Mouse (Mus musculus): Measurements from ENCODE around the gene Slc40a1. TPM values are rescaled to one million over a fixed set of nuclear protein-coding genes. Genes with fewer than 3 reads are reported as not detected.

Slc40a1 gene
- total RNA-seq, 4 experiments from 2014 or later = 9.7 to 11.3 (median 10.7) TPM

GRCm38 (mm10) chr1:45883378-45883777 lies 42.9 kb downstream of the Slc40a1 start:
- DNase-seq (ENCODE audit: low spot score in 2 of 2) = no peak

GRCm38 (mm10) chr1:45882076-45882475 lies 44.2 kb downstream of the Slc40a1 start:
- no peak for DNase-seq (ENCODE audit: low spot score in 2 of 2)

- no peak for DNase-seq (ENCODE audit: low spot score in 2 of 2)
These were observed 45.0 kb downstream of the Slc40a1 start for GRCm38 (mm10) chr1:45881228-45881832.

GRCm38 (mm10) chr1:45877463-45877862 lies 48.9 kb downstream of the Slc40a1 start:
- DNase-seq (ENCODE audit: low spot score in 2 of 2) = no peak

DNA sequence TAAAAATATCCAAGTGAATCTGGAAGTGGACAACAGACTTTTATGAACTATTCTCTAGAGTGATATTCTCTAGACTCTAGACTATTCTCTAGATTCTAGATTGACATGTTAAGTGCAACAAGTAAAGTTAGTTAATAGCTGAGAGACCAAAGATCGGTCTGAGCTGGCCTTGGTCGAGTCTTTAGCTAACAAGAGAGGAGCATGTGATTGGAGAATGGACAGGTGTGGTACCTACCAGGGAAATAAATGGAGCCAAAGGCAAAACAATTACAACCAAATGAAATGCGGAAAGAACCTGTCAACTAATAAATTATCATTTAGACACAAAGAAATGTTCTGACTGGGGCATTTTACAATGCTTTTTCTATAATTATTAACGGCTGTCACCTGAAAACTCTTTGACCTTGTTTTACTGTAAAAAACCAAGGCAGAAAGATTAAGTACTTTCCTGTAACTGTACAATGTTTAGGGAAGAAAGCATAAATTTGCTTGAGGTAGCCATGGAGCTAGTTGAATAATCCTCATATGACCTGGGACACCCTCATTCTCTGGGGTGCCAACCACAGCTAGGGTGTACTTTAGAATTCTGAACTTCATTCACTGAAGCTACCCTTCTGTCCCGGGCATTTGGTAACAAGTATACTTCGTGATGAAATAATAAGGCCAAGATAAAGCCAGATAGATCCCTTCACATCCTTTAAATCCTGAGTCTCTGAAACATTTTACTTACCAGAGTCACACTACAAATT lies 49.7 kb downstream of the Slc40a1 start:
- DNase-seq (ENCODE audit: low spot score in 2 of 2) = no peak

DNA sequence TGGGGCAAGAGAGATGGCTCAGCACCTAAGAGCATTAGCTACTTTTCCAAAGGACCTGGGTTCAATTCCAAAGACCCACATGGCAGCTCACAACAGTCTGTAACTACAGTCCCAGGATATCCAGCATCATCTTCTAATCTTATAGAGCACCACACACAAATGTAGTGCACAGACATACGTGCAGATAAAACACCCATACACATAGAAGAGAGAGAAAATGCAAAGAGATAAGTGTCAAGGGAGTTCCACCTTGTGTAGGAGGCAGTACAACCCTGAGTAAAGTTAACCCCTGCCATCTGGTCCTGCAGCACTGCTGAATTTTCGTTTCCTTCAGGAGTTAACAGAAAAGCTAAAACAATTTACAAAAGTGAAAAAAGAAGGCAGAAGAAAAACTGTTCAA lies 50.7 kb downstream of the Slc40a1 start:
- no peak for DNase-seq (ENCODE audit: low spot score in 2 of 2)

GRCm38 (mm10) chr1:45873250-45873649 lies 53.1 kb downstream of the Slc40a1 start:
- no peak for DNase-seq (ENCODE audit: low spot score in 2 of 2)

- DNase-seq (ENCODE audit: low spot score in 2 of 2) = no peak
These were observed 57.7 kb downstream of the Slc40a1 start for GRCm38 (mm10) chr1:45868479-45869137.

DNA sequence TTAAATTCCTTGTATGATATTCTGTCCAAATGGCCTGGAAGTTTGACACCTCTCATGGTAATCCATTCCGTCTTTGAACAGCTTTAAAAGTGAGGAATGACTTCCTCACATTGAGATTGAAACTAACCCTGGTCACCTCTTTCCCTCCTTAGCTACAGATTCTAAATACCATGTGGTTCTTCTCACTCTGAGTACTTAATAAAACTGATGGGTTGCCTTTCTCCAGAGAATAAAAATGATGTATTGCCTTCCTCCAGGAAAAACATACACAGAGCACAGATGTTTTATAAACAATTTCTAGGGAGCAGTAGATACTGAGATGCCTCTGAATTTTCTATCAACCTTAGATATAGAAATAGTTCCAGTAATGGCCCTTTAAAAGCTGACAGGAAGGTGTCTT lies 58.3 kb downstream of the Slc40a1 start:
- no peak for DNase-seq (ENCODE audit: low spot score in 2 of 2)

- DNase-seq (ENCODE audit: low spot score in 2 of 2) = no peak
These were observed 59.9 kb downstream of the Slc40a1 start for GRCm38 (mm10) chr1:45866288-45867018.

DNA sequence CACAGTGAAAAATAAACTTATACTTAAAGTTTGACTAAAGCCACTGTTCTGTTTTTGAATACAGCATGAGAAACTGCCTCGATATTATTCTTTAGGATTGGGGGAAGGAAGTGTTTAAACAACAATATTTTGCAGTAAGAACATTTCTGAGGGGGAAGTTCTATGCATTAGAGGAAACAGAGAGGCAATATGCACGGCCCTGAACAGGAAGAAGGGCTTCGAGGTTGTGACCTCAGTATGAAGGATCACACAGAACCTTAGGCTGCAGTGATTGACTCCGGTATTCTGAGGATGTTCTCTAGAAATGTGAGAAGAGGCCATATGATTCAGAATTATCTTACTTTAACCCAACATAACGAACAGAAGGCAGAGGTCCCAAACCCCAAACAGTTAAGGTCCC lies 60.6 kb downstream of the Slc40a1 start:
- DNase-seq (ENCODE audit: low spot score in 2 of 2) = no peak

DNA sequence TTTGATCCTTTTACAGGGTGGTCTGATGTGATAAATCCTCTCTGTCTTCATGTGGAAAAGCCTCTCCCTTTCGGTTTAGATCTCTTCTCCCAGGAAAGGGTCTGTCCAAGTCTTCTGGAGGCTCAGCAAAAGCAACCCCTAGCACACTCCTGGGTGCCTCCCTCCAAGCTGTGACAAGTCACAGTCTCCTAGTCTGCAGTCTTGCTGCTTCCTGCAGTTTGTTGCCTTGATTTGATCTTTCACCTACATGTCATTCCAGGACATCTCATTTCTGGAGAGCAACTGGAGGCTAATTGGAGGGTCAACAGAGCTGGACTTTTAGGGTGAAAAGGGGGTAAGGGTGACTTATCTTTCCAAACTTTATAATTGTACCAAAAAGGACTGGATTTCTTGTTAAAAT lies 61.0 kb downstream of the Slc40a1 start:
- no peak for DNase-seq (ENCODE audit: low spot score in 2 of 2)

GRCm38 (mm10) chr1:45864564-45865014 lies 61.7 kb downstream of the Slc40a1 start:
- no peak for DNase-seq (ENCODE audit: low spot score in 2 of 2)

GRCm38 (mm10) chr1:45863641-45864040 lies 62.7 kb downstream of the Slc40a1 start:
- DNase-seq (ENCODE audit: low spot score in 2 of 2) = no peak

GRCm38 (mm10) chr1:45861162-45861561 lies 65.2 kb downstream of the Slc40a1 start:
- DNase-seq (ENCODE audit: low spot score in 2 of 2) = no peak

DNA sequence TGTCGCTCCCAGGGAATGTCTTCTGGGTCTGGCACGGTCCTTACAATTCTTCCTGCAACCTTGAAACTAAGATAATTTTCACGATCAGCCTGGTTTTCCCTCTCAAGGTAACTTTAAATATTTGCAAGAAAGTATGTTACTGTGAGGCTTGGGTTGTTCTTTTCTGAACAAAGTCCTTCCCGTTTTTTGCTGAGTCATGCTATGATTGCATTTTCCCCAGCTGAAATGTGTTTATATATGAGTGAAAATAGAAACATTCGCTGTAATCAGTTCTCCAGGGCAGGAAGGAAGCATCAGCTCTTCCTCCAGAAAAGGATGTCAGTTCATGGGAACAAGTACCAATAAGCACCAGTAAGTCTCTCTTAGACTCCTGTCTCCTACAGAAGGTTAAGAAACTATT lies 66.0 kb downstream of the Slc40a1 start:
- no peak for DNase-seq (ENCODE audit: low spot score in 2 of 2)

Other genes starting within 250 kb of the Slc40a1 start
- gene Wdr75, start 131.4 kb downstream of the Slc40a1 start, total RNA-seq (2022) = 10 to 100 TPM; 35.8 to 48.9 (median 42.1) TPM
- not detected for gene Gm5269, start 36.2 kb downstream of the Slc40a1 start, total RNA-seq (2022)
- gene Dnah7b, start 139.8 kb upstream of the Slc40a1 start, total RNA-seq (2022) = 1 to 10 TPM; 1.3 to 2.2 (median 2.0) TPM